Mouse (Mus musculus) CD4-positive, CD25-positive, alpha-beta regulatory T cell, adult 2 months (primary cell): Measurements from ENCODE around the gene Ly86.

Experiments
- DNase-seq: peaks from one replicate; pipeline ENCODE4 v3.0.0-alpha.2; 2012; ENCODE audit warnings: low read depth, low spot score

Gene Ly86

GRCm38 (mm10) chr13:37431707-37432106, 86.7 kb downstream of the Ly86 start:
- DNase-seq, result no peak

- DNase-seq, result peak; percentile 6
Observed at GRCm38 (mm10) chr13:37432653-37433052, 87.6 kb downstream of the Ly86 start.

GRCm38 (mm10) chr13:37433142-37433541, 88.1 kb downstream of the Ly86 start:
- no peak for DNase-seq

DNA sequence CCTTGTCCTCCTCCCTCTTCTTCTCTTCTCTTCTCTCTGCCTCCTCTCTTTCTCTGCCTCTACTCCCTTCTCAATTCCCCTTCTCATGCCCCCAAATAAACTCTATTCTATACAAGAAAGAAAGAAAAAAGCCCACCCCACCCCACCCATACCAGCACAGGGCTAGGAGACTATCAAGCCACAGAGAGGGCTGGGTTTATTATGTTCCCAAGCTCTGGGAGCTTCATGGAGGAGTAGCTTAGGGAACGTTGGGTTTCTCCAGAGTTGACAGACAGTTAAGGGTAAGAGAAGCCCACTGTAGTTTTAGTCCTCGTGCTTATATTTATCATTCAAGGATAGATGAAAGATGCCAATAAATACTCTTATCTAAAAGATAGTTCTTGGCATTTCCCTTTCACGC, 88.7 kb downstream of the Ly86 start:
- no peak for DNase-seq

DNA sequence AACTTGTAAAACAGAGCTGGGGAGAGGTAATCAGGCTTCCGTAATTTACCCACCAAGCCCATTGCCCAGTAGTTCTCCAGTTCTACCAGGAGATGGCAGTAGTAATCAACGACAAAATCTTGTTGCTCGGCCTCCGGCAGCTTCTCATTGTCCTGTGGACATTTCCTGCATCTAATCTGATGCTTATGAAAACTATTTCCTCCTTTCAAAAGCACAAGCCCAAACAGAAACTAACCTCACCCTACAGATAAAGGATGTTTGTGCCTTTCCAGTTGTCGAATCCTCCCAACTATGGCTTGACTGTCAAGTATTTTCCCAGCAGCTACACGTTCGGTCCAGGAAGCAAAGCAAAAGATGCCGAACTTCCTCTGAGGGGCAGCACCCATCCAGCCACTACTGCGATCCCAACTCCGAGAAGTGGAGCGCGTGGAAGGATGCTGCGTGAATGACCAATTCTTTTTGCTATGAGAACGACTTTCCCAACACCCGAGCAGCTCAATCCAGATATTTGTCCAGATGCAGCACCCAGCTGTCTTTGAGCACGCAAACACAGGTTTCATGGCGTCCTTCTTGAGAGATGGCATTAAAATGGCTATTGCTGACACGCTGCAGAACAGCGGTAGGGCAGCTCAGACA, 89.2 kb downstream of the Ly86 start:
- DNase-seq, result peak; percentile 85

- no peak for DNase-seq
Observed at GRCm38 (mm10) chr13:37434841-37435240, 89.8 kb downstream of the Ly86 start.

GRCm38 (mm10) chr13:37436267-37437013, 91.4 kb downstream of the Ly86 start:
- DNase-seq, result no peak

- no peak for DNase-seq
Observed at GRCm38 (mm10) chr13:37438788-37439187, 93.8 kb downstream of the Ly86 start.

GRCm38 (mm10) chr13:37439477-37439876, 94.5 kb downstream of the Ly86 start:
- no peak for DNase-seq

DNA sequence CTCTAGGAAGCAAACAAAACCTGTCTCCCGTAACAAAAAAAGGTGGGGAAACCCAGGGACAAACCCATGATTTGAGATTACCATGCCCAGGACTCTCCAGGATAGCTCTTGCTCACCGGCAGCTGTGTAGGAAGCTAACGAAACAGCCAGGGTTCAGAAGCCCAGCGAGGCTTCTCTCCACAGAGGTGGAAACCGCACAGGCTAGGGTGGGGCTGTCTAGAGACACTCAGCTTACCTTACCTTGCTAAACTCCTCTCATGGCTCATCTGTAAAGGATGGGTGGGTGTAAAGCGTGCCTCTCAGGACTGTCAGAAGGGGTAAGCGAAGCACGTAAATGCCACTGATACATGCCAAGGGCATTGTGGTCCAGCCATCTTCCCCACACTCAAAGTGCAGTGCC, 94.9 kb downstream of the Ly86 start:
- peak; percentile 11 for DNase-seq

- DNase-seq, result no peak
Observed at GRCm38 (mm10) chr13:37440593-37441307, 95.7 kb downstream of the Ly86 start.

GRCm38 (mm10) chr13:37442058-37442457, 97.0 kb downstream of the Ly86 start:
- DNase-seq, result no peak

GRCm38 (mm10) chr13:37442531-37442930, 97.5 kb downstream of the Ly86 start:
- no peak for DNase-seq

GRCm38 (mm10) chr13:37446699-37447258, 101.8 kb downstream of the Ly86 start:
- DNase-seq, result no peak

DNA sequence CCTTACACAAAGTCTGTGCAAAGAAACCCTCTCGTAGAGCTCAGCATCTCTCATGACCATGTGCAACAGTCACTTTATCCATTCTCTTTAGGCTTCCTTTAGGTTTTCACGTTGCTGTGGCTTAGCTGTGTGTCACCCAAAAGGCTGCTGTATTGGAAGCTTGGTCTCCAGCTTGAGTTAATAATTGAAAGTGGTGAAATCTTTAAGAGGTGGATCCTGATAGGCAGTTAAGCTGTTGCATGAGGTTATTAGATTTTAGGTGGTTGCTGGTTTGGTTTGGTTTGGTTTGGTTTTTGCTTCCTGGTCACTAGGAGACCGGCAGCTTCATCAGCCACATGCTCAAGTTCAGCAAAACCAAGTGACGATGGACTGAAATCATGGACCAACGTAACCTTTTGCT, 106.0 kb downstream of the Ly86 start:
- no peak for DNase-seq

GRCm38 (mm10) chr13:37451471-37451870, 106.5 kb downstream of the Ly86 start:
- peak; percentile 6 for DNase-seq

- peak; percentile 58 for DNase-seq
Observed at GRCm38 (mm10) chr13:37452022-37452941, 107.3 kb downstream of the Ly86 start.

DNA sequence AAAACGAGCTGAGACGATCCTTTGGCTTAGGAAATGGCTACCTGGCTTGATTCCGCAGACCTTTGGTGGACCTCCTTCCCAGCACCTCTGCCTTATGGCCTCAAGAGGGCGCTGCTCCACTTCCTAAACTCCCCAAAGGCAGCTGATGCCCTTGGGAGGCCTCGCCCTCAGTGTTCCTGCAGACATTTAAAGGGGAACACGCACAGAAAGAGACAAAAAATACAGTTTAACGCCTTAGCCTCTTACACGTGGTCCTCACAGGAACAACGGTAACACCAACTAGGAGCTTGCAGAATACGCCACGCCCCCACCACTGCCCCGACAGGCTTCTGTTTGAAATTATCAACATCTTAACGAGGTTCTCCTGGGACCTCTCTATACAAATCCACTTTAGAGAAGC, 108.2 kb downstream of the Ly86 start:
- DNase-seq, result peak; percentile 83

- DNase-seq, result no peak
Observed at GRCm38 (mm10) chr13:37454356-37454755, 109.3 kb downstream of the Ly86 start.

- DNase-seq, result no peak
Observed at GRCm38 (mm10) chr13:37455561-37455960, 110.6 kb downstream of the Ly86 start.
